Mouse (Mus musculus) CD8-positive naive resting alpha-beta T cell, adult 2 months (primary cell): ENCODE measurements around the gene Gm10721.
A peak's percentile ranks its signal among the peaks of the same experiment; 100 is the strongest.
"Not testable (repeated sequence)": the region's sequence is repeated elsewhere in the genome, so short reads cannot be mapped to it uniquely, and the experiment has no call there.

ENCODE experiments used
- DNase-seq, 2 experiments: peaks; one replicate each; pipeline ENCODE4 v3.0.0; 2022; ENCODE audit warnings: low read depth in 2 of 2, low spot score in 2 of 2

Gene Gm10721

GRCm38 (mm10) chr9:3024912-3025467 is 12.1 kb downstream of the Gm10721 start, which contains the start of gene Gm10717:
Gm10717 (plus strand) TSS chr9:3025417.
- peak; percentile 64 to 70 for DNase-seq

- peak; percentile 89 to 91 for DNase-seq
These were observed 12.7 kb downstream of the Gm10721 start for GRCm38 (mm10) chr9:3025653-3026052.

GRCm38 (mm10) chr9:3026136-3026535 is 13.2 kb downstream of the Gm10721 start:
- DNase-seq = not testable (repeated sequence)

GRCm38 (mm10) chr9:3026741-3027140 is 13.8 kb downstream of the Gm10721 start:
- DNase-seq = not testable (repeated sequence)

DNA sequence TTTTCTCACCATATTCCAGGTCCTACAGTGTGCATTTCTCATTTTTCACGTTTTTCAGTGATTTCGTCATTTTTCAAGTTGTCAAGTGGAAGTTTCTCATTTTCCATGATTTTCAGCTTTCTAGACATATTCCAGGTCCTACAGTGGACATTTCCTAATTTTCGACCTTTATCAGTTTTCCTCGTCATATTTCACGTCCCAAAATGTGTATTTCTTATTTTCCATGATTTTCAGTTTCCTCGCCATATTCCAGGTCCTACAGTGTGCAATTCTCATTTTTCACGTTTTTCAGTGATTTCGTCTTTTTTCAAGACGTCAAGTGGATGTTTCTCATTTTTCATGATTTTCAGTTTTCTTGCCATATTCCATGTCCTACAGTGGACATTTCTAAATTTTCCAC is 14.3 kb downstream of the Gm10721 start:
- DNase-seq = not testable (repeated sequence)

GRCm38 (mm10) chr9:3029276-3030000 is 16.5 kb downstream of the Gm10721 start:
- DNase-seq = peak; percentile 68 to 71

GRCm38 (mm10) chr9:3030677-3031318 is 17.9 kb downstream of the Gm10721 start:
- not testable (repeated sequence) for DNase-seq

GRCm38 (mm10) chr9:3034299-3034698 is 21.4 kb downstream of the Gm10721 start, which contains the start of gene Gm17535:
Gm17535 (plus strand) TSS chr9:3034599.
- DNase-seq = not testable (repeated sequence)

DNA sequence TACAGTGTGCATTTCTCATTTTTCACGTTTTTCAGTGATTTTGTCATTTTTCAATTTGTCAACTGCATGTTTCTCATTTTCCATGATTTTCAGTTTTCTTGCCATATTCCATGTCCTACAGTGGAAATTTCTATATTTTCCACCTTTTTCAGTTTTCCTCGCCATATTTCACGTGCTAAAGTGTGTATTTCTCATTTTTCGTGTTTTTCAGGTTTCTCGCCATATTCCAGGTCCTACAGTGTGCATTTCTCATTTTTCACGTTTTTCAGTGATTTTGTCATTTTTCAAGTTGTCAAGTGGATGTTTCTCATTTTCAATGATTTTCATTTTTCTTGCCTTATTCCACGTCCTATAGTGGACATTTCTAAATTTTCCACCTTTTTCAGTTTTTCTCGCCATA is 23.6 kb downstream of the Gm10721 start, which contains the start of gene Gm10715:
Gm10715 (plus strand) TSS at position 301 of the 400 bp plus-strand sequence.
- not testable (repeated sequence) for DNase-seq

- DNase-seq = not testable (repeated sequence)
These were observed 25.2 kb downstream of the Gm10721 start for GRCm38 (mm10) chr9:3038161-3038560.
